Mouse (Mus musculus): Measurements from ENCODE around the gene Arntl. TPM values are rescaled to one million over a fixed set of nuclear protein-coding genes. Genes with fewer than 3 reads are reported as not detected.

Gene Arntl
- polyA plus RNA-seq, 2 experiments, result 4.1 to 4.6 TPM

DNA sequence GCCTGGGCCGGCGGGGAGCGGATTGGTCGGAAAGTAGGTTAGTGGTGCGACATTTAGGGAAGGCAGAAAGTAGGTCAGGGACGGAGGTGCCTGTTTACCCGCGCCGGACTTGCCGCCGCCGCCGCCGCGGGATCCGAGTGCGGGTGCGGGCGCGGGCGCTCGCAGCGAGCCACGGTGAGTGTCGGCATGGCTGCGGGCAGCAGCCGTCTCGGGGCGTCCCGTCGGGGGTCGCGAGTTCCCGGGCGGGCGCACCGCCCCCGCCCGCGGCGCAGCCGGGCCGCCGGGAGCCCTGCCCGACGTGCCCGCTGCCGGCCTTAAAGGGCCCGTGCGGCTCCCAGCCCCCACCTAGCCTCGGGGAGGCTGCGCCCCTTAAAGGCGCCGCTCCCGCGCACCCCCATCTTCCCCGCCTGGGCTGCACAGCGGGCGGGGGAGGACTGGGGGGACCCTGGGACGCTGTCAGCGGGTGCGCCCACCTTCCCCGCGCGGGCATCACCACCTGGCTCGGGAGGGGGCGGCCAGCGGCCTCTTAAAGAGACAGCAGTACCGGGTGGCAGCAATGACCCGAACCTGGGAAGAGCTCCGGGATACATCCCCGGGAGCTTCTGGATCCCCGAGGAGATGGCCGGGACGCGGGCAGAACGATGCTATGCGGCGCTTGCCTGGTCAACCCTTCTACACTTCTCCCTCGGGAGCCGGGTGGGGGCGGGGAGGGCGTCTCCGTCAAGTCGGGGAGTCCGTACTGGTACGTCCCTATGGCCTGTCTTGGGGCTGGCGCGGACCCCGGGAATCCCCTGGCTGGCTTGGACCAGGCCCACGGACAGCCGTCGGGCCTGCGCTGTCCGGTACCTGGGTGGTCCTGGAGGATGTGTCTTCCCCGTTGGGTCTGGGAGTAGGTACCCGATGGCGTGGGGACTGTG lies 464 bp downstream of the Arntl start:
- Histone ChIP-seq H3K4me2 (ENCODE audit: low read depth) (peak overlapping the region; percentile 67), H3K4me3 (ENCODE audit: insufficient read depth in 1 of 2, low read depth in 2 of 2, low read length in 2 of 2) (peak overlapping the region; percentile 45 to 58), H3K36me3 (replicated peaks; ENCODE audit: control insufficient read depth, insufficient read depth, low read depth) (no peaks in the 10 kb centered on the region), H3K9me3 (ENCODE audit: control insufficient read depth, low read length) (no peaks in the 10 kb centered on the region), H3K9ac (replicated peaks) (no peak overlapping the region), H3K27me3 (ENCODE audit: control insufficient read depth, insufficient read depth, low read length) (peaks cover 47% of the 10 kb centered on the region), H3K4me1 (replicated peaks; ENCODE audit: control insufficient read depth in 2 of 2, insufficient read depth in 2 of 2, low read length in 1 of 2) (no peaks in the 10 kb centered on the region), H3K27ac (no peak overlapping the region)
- TF ChIP-seq CTCF (IDR thresholded peaks at IDR 0.05; ENCODE audit: low read depth), result no peak
- no peak for TF ChIP-seq EP300 (IDR thresholded peaks at IDR 0.05; ENCODE audit: low read depth)
- no peak for DNase-seq (ENCODE audit: low read depth in 3 of 3, low spot score in 3 of 3)
- WGBS (ENCODE audit: insufficient replicate concordance), result 1% methylated on average over 60 of the region's 98 CpGs
- peak; percentile 50 for ATAC-seq (ENCODE audit: insufficient read depth)

DNA sequence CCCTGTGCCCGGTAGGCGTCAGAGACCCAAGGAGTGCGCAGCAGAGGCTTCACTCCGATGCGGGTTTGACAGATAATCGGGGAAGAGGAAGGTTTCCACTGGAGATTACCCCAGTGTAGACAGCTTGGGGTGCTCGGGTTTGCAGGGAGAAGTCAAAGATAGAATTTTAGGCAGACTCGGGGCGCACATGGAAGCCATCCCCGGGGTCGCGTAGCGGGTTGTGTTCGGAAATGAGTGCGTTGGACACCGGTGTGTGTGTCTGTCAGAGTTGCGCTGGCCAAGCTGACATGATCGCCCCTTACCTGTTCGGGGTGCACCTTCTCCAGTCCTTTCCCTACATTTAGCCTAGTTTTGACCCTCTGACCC lies 1.1 kb downstream of the Arntl start:
- TF ChIP-seq EP300 (IDR thresholded peaks at IDR 0.05; ENCODE audit: low read depth) (no peak), CTCF (IDR thresholded peaks at IDR 0.05; ENCODE audit: low read depth) (no peak)
- Histone ChIP-seq H3K27ac (no peak overlapping the region), H3K36me3 (replicated peaks; ENCODE audit: control insufficient read depth, insufficient read depth, low read depth) (no peaks in the 10 kb centered on the region), H3K4me1 (replicated peaks; ENCODE audit: control insufficient read depth in 2 of 2, insufficient read depth in 2 of 2, low read length in 1 of 2) (no peaks in the 10 kb centered on the region), H3K27me3 (ENCODE audit: control insufficient read depth, insufficient read depth, low read length) (peaks cover 47% of the 10 kb centered on the region), H3K4me3 (ENCODE audit: insufficient read depth in 1 of 2, low read depth in 2 of 2, low read length in 2 of 2) (peak overlapping the region; percentile 45 to 58), H3K4me2 (ENCODE audit: low read depth) (peak overlapping the region; percentile 67), H3K9me3 (ENCODE audit: control insufficient read depth, low read length) (no peaks in the 10 kb centered on the region), H3K9ac (replicated peaks) (no peak overlapping the region)
- DNase-seq (ENCODE audit: low read depth in 3 of 3, low spot score in 3 of 3), result no peak
- ATAC-seq (ENCODE audit: insufficient read depth), result no peak
- WGBS (ENCODE audit: insufficient replicate concordance), result 3% methylated on average over 19 of the region's 19 CpGs

DNA sequence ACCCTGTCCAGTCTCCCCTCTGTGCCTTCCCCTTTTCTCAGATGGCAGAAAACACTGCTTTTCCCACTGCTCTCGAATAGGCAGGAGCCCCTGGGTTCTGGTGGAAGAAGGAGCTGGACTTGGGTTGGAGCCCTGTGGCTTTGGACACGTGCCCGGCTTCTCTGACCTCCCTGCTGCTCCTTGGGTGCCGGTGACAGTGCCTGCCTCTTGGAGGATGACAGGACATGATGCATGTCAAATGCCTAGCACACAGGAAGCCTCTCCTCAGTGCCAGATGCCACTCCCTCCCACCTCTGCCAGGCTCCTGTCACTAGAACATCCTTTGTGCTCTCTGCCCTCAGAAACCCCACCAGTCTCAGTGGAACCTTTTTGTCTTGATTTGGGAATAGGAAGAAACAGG lies 3.2 kb downstream of the Arntl start:
- Histone ChIP-seq H3K4me1 (replicated peaks; ENCODE audit: control insufficient read depth in 2 of 2, insufficient read depth in 2 of 2, low read length in 1 of 2) (no peaks in the 10 kb centered on the region), H3K27me3 (ENCODE audit: control insufficient read depth, insufficient read depth, low read length) (peaks cover 47% of the 10 kb centered on the region), H3K4me2 (ENCODE audit: low read depth) (no peak overlapping the region), H3K27ac (no peak overlapping the region), H3K9ac (replicated peaks) (no peak overlapping the region), H3K36me3 (replicated peaks; ENCODE audit: control insufficient read depth, insufficient read depth, low read depth) (no peaks in the 10 kb centered on the region), H3K4me3 (ENCODE audit: insufficient read depth in 1 of 2, low read depth in 2 of 2, low read length in 2 of 2) (no peak overlapping the region), H3K9me3 (ENCODE audit: control insufficient read depth, low read length) (no peaks in the 10 kb centered on the region)
- ATAC-seq (ENCODE audit: insufficient read depth) (no peak), DNase-seq (ENCODE audit: low read depth in 3 of 3, low spot score in 3 of 3) (no peak)
- TF ChIP-seq CTCF (IDR thresholded peaks at IDR 0.05; ENCODE audit: low read depth), result no peak
- no peak for TF ChIP-seq EP300 (IDR thresholded peaks at IDR 0.05; ENCODE audit: low read depth)
- 32% methylated on average over 4 of the region's 4 CpGs for WGBS (ENCODE audit: insufficient replicate concordance)

DNA sequence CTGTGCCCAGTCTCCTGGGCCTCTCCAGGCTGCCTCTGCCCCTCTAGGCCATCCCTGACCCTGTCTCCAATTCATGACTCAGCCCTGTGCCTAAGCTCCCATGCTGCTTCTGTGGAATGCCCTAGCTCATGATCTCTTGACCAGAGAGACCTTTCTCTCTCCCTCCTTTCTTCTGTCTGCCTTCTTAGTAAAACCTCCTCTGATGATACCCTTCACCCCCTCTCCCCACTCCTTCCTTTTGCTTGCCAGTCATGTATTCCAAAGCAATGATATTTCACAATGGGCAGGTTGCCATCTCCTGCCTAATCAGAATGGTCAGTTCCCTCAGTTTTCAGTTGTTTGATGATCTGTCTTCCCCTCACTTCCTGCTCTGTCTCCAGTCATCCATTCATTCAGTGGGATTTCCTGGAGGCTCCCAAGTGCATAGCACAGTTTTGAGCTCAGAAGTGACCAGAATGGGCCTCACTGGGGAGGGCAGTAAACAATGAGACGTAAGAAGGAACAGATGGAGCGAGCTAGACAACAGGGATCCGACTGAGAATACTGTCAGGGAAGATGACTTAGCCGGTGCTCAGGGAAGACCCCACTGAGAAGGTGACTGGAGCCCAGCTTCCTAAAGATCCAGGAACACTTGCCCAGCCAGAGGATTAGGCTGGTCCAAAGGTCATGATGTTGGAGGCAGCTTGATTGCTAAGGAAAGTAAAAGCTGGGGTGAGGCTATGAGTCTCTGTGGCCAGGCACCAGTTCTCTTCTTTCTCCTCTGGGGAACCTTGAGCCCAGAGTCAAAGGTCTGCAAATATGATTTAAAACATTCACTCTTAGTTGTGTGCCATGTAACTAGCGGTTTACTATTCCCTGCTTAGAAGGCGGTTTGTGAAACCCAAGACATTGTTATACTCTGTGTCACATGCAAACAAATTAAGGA lies 7.2 kb downstream of the Arntl start:
- no peak overlapping the region for H3K4me2 ChIP-seq (ENCODE audit: low read depth)
- TF ChIP-seq EP300 (IDR thresholded peaks at IDR 0.05; ENCODE audit: low read depth) (no peak), CTCF (IDR thresholded peaks at IDR 0.05; ENCODE audit: low read depth) (no peak)
- 32% methylated on average over 6 of the region's 6 CpGs for WGBS (ENCODE audit: insufficient replicate concordance)
- H3K4me3 ChIP-seq (ENCODE audit: insufficient read depth in 1 of 2, low read depth in 2 of 2, low read length in 2 of 2), result no peak overlapping the region
- ATAC-seq (ENCODE audit: insufficient read depth), result no peak
- H3K27ac ChIP-seq, result no peak overlapping the region
- H3K9ac ChIP-seq (replicated peaks), result no peak overlapping the region
- H3K27me3 ChIP-seq (ENCODE audit: control insufficient read depth, insufficient read depth, low read length), result peaks cover 8% of the 10 kb centered on the region
- no peaks in the 10 kb centered on the region for H3K36me3 ChIP-seq (replicated peaks; ENCODE audit: control insufficient read depth, insufficient read depth, low read depth)
- no peaks in the 10 kb centered on the region for H3K4me1 ChIP-seq (replicated peaks; ENCODE audit: control insufficient read depth in 2 of 2, insufficient read depth in 2 of 2, low read length in 1 of 2)
- H3K9me3 ChIP-seq (ENCODE audit: control insufficient read depth, low read length), result no peaks in the 10 kb centered on the region
- no peak for DNase-seq (ENCODE audit: low read depth in 3 of 3, low spot score in 3 of 3)

DNA sequence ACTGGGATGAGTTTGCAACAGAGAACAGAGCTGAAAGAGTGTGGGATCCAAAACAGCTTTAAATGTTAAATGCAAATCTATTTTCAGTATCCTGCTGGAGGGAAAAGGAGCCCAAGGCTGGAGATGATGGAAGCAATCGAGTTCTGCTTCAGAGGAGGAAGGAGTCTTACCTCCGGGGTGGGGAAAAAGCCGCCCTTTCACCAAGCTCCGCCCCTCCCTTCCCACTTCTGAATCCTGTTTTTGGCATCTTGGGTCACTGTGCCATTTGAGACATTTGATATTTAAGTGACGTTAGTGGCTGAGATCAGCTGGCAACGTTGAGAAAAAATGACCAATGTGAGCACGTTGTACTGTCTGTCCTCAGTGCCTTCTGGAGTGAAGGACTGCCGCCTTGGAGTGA lies 8.9 kb downstream of the Arntl start:
- no peak overlapping the region for H3K4me3 ChIP-seq (ENCODE audit: insufficient read depth in 1 of 2, low read depth in 2 of 2, low read length in 2 of 2)
- 46% methylated on average over 8 of the region's 8 CpGs for WGBS (ENCODE audit: insufficient replicate concordance)
- TF ChIP-seq EP300 (IDR thresholded peaks at IDR 0.05; ENCODE audit: low read depth), result no peak
- no peak for TF ChIP-seq CTCF (IDR thresholded peaks at IDR 0.05; ENCODE audit: low read depth)
- no peak overlapping the region for H3K4me2 ChIP-seq (ENCODE audit: low read depth)
- no peaks in the 10 kb centered on the region for H3K4me1 ChIP-seq (replicated peaks; ENCODE audit: control insufficient read depth in 2 of 2, insufficient read depth in 2 of 2, low read length in 1 of 2)
- ATAC-seq (ENCODE audit: insufficient read depth) (no peak), DNase-seq (ENCODE audit: low read depth in 3 of 3, low spot score in 3 of 3) (no peak)
- no peaks in the 10 kb centered on the region for H3K9me3 ChIP-seq (ENCODE audit: control insufficient read depth, low read length)
- no peak overlapping the region for H3K27ac ChIP-seq
- no peaks in the 10 kb centered on the region; the same call in 1 of the 2 replicates for H3K27me3 ChIP-seq (ENCODE audit: control insufficient read depth, insufficient read depth, low read length)
- H3K9ac ChIP-seq (replicated peaks), result no peak overlapping the region
- no peaks in the 10 kb centered on the region for H3K36me3 ChIP-seq (replicated peaks; ENCODE audit: control insufficient read depth, insufficient read depth, low read depth)

Measured in liver, embryonic 14.5 days (tissue).